14 mouse cellular contexts compared by ENCODE assay signal in the genomic region with DNA sequence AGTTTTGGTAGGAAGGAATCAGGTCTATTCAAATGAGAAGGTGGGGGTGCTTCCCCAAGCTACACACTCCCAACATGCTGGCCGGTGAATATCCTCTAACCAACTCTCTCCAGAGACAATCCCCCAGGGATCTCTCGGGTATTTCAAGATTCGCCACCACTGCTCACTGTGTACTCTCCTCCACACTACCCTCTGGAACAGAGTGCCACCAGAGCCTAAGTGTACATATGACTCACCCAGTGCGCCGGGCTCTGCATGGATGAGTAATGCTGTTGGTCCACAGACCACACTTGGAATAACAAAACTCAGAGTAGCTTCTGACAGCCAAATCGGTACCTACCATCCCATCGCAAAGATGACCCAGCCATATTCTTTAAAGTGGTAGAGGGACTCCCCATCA. TPM values are rescaled to one million over a fixed set of nuclear protein-coding genes. Genes with fewer than 3 reads are reported as not detected.
A peak's percentile ranks its signal among the peaks of the same experiment; 100 is the strongest.
DNase-seq lines count a peak whose midpoint lies in the region; ATAC-seq and TF ChIP-seq lines count a peak whose summit lies in the region.
"Had no signal": no experiment of that assay in that cellular context is flagged by ENCODE, and none has a peak within 500 bp of the region (broad histone marks: within the 10 kb centered on the region; RNA-seq: fewer than 3 reads in every experiment).

No protein-coding gene starts in this region.

- 33% methylated on average over 7 of the region's 7 CpGs for WGBS in olfactory bulb, adult 2 months

- DNase-seq in frontal cortex, postnatal 10 days (ENCODE audit: low spot score in 2 of 2) = no peak
- DNase-seq in right cerebral cortex, adult 2 months (ENCODE audit: low spot score in 2 of 2) = peak; percentile 54 to 55
- DNase-seq in right cerebral cortex, postnatal 4 days = no peak
- DNase-seq in adipocyte (ENCODE audit: low spot score) = peak; percentile 76
- no peak for DNase-seq in spleen, postnatal 36 days (ENCODE audit: low spot score in 2 of 2)
- no peak for DNase-seq in gastrocnemius, adult 18-20 months (ENCODE audit: low spot score)
- DNase-seq: cerebellum, adult 11 months; forebrain, postnatal 0 days had no signal

- H3K4me1 ChIP-seq in olfactory bulb, adult 2 months (ENCODE audit: control insufficient read depth, insufficient read depth, low read length) = peaks cover 31% of the 10 kb centered on the region

- TF ChIP-seq POLR2A in olfactory bulb, adult 2 months (IDR thresholded peaks at IDR 0.05; ENCODE audit: insufficient read depth, low read depth, low read length) = no peak

- no peak for TF ChIP-seq CTCF in olfactory bulb, adult 2 months (IDR thresholded peaks at IDR 0.05; ENCODE audit: insufficient read depth, low read depth, low read length)

- peak; percentile 79 for ATAC-seq in frontal cortex, adult (ENCODE audit: low TSS enrichment)
- ATAC-seq: forebrain, postnatal 0 days had no signal

- no peak overlapping the region for H3K4me3 ChIP-seq in olfactory bulb, adult 2 months (ENCODE audit: insufficient read depth, low read depth, low read length)
- H3K4me3 ChIP-seq: heart, embryonic 13.5 days; limb, embryonic 13.5 days; stomach, embryonic 15.5 days had no signal

- peak overlapping the region; percentile 84 for H3K27ac ChIP-seq in olfactory bulb, adult 2 months (ENCODE audit: insufficient read depth, low read depth, low read length)
- H3K27ac ChIP-seq: heart, embryonic 13.5 days; kidney, postnatal 0 days; limb, embryonic 13.5 days; stomach, embryonic 15.5 days had no signal

RNA-seq across cellular contexts. Expression of gene Podxl2, which starts 5.4 kb away (rescaled TPM):
- 321 TPM in 1 of 2 replicates, not detected in the other for polyA plus RNA-seq in olfactory bulb, adult 2 months (2012; ENCODE audit: insufficient read depth, insufficient read length, low replicate concordance, missing spikeins)
- 10 to 100 TPM; 63.1 to 63.5 TPM for total RNA-seq in gastrocnemius, adult 18-20 months (2021)

RNA-seq across cellular contexts. Expression of gene Abtb1, which starts 27.7 kb away (rescaled TPM):
- not detected in 2 replicates for polyA plus RNA-seq in olfactory bulb, adult 2 months (2012; ENCODE audit: insufficient read depth, insufficient read length, low replicate concordance, missing spikeins)
- total RNA-seq in gastrocnemius, adult 18-20 months (2021) = 10 to 100 TPM; 20.6 to 23.2 TPM

RNA-seq across cellular contexts. Expression of gene Mcm2, which starts 29.1 kb away (rescaled TPM):
- polyA plus RNA-seq in olfactory bulb, adult 2 months (2012; ENCODE audit: insufficient read depth, insufficient read length, low replicate concordance, missing spikeins) = not detected in 2 replicates
- total RNA-seq in gastrocnemius, adult 18-20 months (2021) = 1 to 10 TPM; 6.1 to 6.4 TPM

RNA-seq across cellular contexts. Expression of gene Tpra1, which starts 32.6 kb away (rescaled TPM):
- polyA plus RNA-seq in olfactory bulb, adult 2 months (2012; ENCODE audit: insufficient read depth, insufficient read length, low replicate concordance, missing spikeins) = not detected in 2 replicates
- total RNA-seq in gastrocnemius, adult 18-20 months (2021) = 10 to 100 TPM; 17.9 to 27.9 TPM

Comparison
In these comparisons a context has a peak if more than half of its experiments do, and no peak if none do; other contexts are left out.
1. DNase-seq: peak in right cerebral cortex, adult 2 months (2 of 2) and adipocyte (single experiment); none in frontal cortex, postnatal 10 days (0 of 2), right cerebral cortex, postnatal 4 days (single experiment), spleen, postnatal 36 days (0 of 2) and gastrocnemius, adult 18-20 months (single experiment).